Mouse (Mus musculus): ENCODE results near the gene Ush2a.
A peak's percentile ranks its signal among the peaks of the same experiment; 100 is the strongest.

The Ush2a gene

GRCm38 (mm10) chr1:188763761-188764160 lies 501.9 kb downstream of the Ush2a start:
- DNase-seq (ENCODE audit: low read depth, low spot score): peak; percentile 59

- DNase-seq (ENCODE audit: low read depth, low spot score): no peak
Observed at GRCm38 (mm10) chr1:188770828-188771227, 509.0 kb downstream of the Ush2a start.

- DNase-seq (ENCODE audit: low read depth, low spot score): no peak
Observed at GRCm38 (mm10) chr1:188772516-188773229, 510.9 kb downstream of the Ush2a start.

- DNase-seq (ENCODE audit: low read depth, low spot score): no peak
Observed at GRCm38 (mm10) chr1:188773631-188774030, 511.8 kb downstream of the Ush2a start.

- no peak for DNase-seq (ENCODE audit: low read depth, low spot score)
Observed at GRCm38 (mm10) chr1:188777556-188778161, 515.8 kb downstream of the Ush2a start.

- DNase-seq (ENCODE audit: low read depth, low spot score): peak; percentile 85
Observed at GRCm38 (mm10) chr1:188785056-188785455, 523.2 kb downstream of the Ush2a start.

- DNase-seq (ENCODE audit: low read depth, low spot score): peak; percentile 14
Observed at GRCm38 (mm10) chr1:188805069-188805468, 543.2 kb downstream of the Ush2a start.

- DNase-seq (ENCODE audit: low read depth, low spot score): no peak
Observed at GRCm38 (mm10) chr1:188805852-188806251, 544.0 kb downstream of the Ush2a start.

GRCm38 (mm10) chr1:188810631-188811030 lies 548.8 kb downstream of the Ush2a start:
- no peak for DNase-seq (ENCODE audit: low read depth, low spot score)

GRCm38 (mm10) chr1:188815072-188815471 lies 553.2 kb downstream of the Ush2a start:
- no peak for DNase-seq (ENCODE audit: low read depth, low spot score)

- no peak for DNase-seq (ENCODE audit: low read depth, low spot score)
Observed at GRCm38 (mm10) chr1:188824195-188824594, 562.4 kb downstream of the Ush2a start.

GRCm38 (mm10) chr1:188824878-188825532 lies 563.2 kb downstream of the Ush2a start:
- DNase-seq (ENCODE audit: low read depth, low spot score): no peak

GRCm38 (mm10) chr1:188830527-188831407 lies 568.9 kb downstream of the Ush2a start:
- DNase-seq (ENCODE audit: low read depth, low spot score): no peak

- no peak for DNase-seq (ENCODE audit: low read depth, low spot score)
Observed at GRCm38 (mm10) chr1:188833906-188834305, 572.1 kb downstream of the Ush2a start.

- no peak for DNase-seq (ENCODE audit: low read depth, low spot score)
Observed at GRCm38 (mm10) chr1:188834770-188835169, 572.9 kb downstream of the Ush2a start.

GRCm38 (mm10) chr1:188837613-188838295 lies 575.9 kb downstream of the Ush2a start:
- DNase-seq (ENCODE audit: low read depth, low spot score): no peak

- DNase-seq (ENCODE audit: low read depth, low spot score): no peak
Observed at GRCm38 (mm10) chr1:188847242-188847641, 585.4 kb downstream of the Ush2a start.

- no peak for DNase-seq (ENCODE audit: low read depth, low spot score)
Observed at GRCm38 (mm10) chr1:188852776-188853175, 591.0 kb downstream of the Ush2a start.

- peak; percentile 89 for DNase-seq (ENCODE audit: low read depth, low spot score)
Observed at GRCm38 (mm10) chr1:188854240-188854639, 592.4 kb downstream of the Ush2a start.

- peak; percentile 18 for DNase-seq (ENCODE audit: low read depth, low spot score)
Observed at GRCm38 (mm10) chr1:188855034-188855433, 593.2 kb downstream of the Ush2a start.

GRCm38 (mm10) chr1:188859718-188860117 lies 597.9 kb downstream of the Ush2a start:
- DNase-seq (ENCODE audit: low read depth, low spot score): no peak
